Mouse (Mus musculus) cerebellum, postnatal 10 days (tissue): ENCODE measurements at regions not wholly inside any gene's neighbourhood (a gene's known extent, or its start where the extent isn't known, plus 50 kb on each side); places are given as distances from the start of the nearest gene placed in this dataset.
A peak's percentile ranks its signal among the peaks of the same experiment; 100 is the strongest.

ENCODE experiments used
- DNase-seq, 2 experiments: peaks; one replicate each; pipeline ENCODE4 v3.0.0; 2021; ENCODE audit warnings: mixed read lengths in 2 of 2

GRCm38 (mm10) chr13:45218251-45218650, 139.8 kb downstream of the Gm9817 start:
- no peak for DNase-seq

GRCm38 (mm10) chr13:45219671-45220070, 141.2 kb downstream of the Gm9817 start:
- DNase-seq = no peak

GRCm38 (mm10) chr13:45230804-45231203, 152.3 kb downstream of the Gm9817 start:
- DNase-seq = peak; percentile 31 to 46

GRCm38 (mm10) chr13:45235236-45235635, 154.3 kb upstream of the Mylip start:
- DNase-seq = no peak

- DNase-seq = no peak
Measured at GRCm38 (mm10) chr13:45238258-45238657, 151.3 kb upstream of the Mylip start.

- peak; percentile 68 to 70 for DNase-seq
Measured at GRCm38 (mm10) chr13:45239153-45239552, 150.4 kb upstream of the Mylip start.

- DNase-seq = no peak
Measured at GRCm38 (mm10) chr13:45240009-45240653, 149.4 kb upstream of the Mylip start.

GRCm38 (mm10) chr13:45242261-45242660, 147.3 kb upstream of the Mylip start:
- DNase-seq = no peak

GRCm38 (mm10) chr13:45242750-45243149, 146.8 kb upstream of the Mylip start:
- DNase-seq = no peak

- no peak for DNase-seq
Measured at GRCm38 (mm10) chr13:45245651-45246050, 143.9 kb upstream of the Mylip start.

GRCm38 (mm10) chr13:45246341-45246740, 143.2 kb upstream of the Mylip start:
- DNase-seq = no peak

GRCm38 (mm10) chr13:45250028-45250427, 139.5 kb upstream of the Mylip start:
- no peak for DNase-seq

GRCm38 (mm10) chr13:45251068-45251467, 138.5 kb upstream of the Mylip start:
- no peak for DNase-seq

GRCm38 (mm10) chr13:45252126-45252525, 137.4 kb upstream of the Mylip start:
- DNase-seq = no peak

- no peak for DNase-seq
Measured at GRCm38 (mm10) chr13:45253221-45253620, 136.3 kb upstream of the Mylip start.

GRCm38 (mm10) chr13:45255277-45255676, 134.3 kb upstream of the Mylip start:
- DNase-seq = peak; percentile 55 to 58

- DNase-seq = no peak
Measured at GRCm38 (mm10) chr13:45262011-45262410, 127.5 kb upstream of the Mylip start.

GRCm38 (mm10) chr13:45266287-45267064, 123.1 kb upstream of the Mylip start:
- no peak for DNase-seq

GRCm38 (mm10) chr13:45267446-45267845, 122.1 kb upstream of the Mylip start:
- no peak for DNase-seq

GRCm38 (mm10) chr13:45267906-45268305, 121.6 kb upstream of the Mylip start:
- no peak for DNase-seq

- no peak for DNase-seq
Measured at GRCm38 (mm10) chr13:45274261-45274884, 115.2 kb upstream of the Mylip start.

- no peak for DNase-seq
Measured at GRCm38 (mm10) chr13:45275391-45275790, 114.2 kb upstream of the Mylip start.

GRCm38 (mm10) chr13:45277842-45278416, 111.6 kb upstream of the Mylip start:
- DNase-seq = no peak

GRCm38 (mm10) chr13:45281106-45281505, 108.4 kb upstream of the Mylip start:
- peak; percentile 17 to 34 for DNase-seq
